Mouse (Mus musculus): Measurements from ENCODE around the gene Dmpk.

- TF ChIP-seq MAZ (IDR thresholded peaks at IDR 0.05; ENCODE audit: low read depth, low read length): no peak
- TF ChIP-seq POLR2A (IDR thresholded peaks at IDR 0.05; ENCODE audit: low read depth, low read length): no peak
- TF ChIP-seq USF1 (IDR thresholded peaks at IDR 0.05; ENCODE audit: low read depth, low read length): no peak
- no peak for TF ChIP-seq ZNF384 (IDR thresholded peaks at IDR 0.05; ENCODE audit: low read depth, low read length)
- no peak for TF ChIP-seq UBTF (IDR thresholded peaks at IDR 0.05; ENCODE audit: low read depth, low read length)
- no peak for TF ChIP-seq SIN3A (IDR thresholded peaks at IDR 0.05; ENCODE audit: low read length)
- no peak for TF ChIP-seq CTCF (conservative IDR thresholded peaks at IDR 0.05 in 1 of 2, IDR thresholded peaks at IDR 0.05 in 1 of 2; ENCODE audit: low read depth in 2 of 2, low read length in 2 of 2)
- TF ChIP-seq JUND (conservative IDR thresholded peaks at IDR 0.05; ENCODE audit: low read depth, low read length): no peak
- no peak for TF ChIP-seq ETS1 (conservative IDR thresholded peaks at IDR 0.05; ENCODE audit: low read depth, low read length)
- no peak for TF ChIP-seq SMC3 (IDR thresholded peaks at IDR 0.05; ENCODE audit: low read depth, low read length)
- no peak for TF ChIP-seq RAD21 (IDR thresholded peaks at IDR 0.05; ENCODE audit: low read depth, low read length)
- TF ChIP-seq EP300 (IDR thresholded peaks at IDR 0.05; ENCODE audit: low read length): no peak
Measured at GRCm38 (mm10) chr7:19118028-19118771, 34.6 kb downstream of the Dmpk start, which contains the start of gene Gm4969.

Data from CH12.LX (cell line).